Mouse (Mus musculus): ENCODE data around the gene Anxa7. TPM values are rescaled to one million over a fixed set of nuclear protein-coding genes. Genes with fewer than 3 reads are reported as not detected.

The Anxa7 gene
- polyA plus RNA-seq (2017; shearing (Covaris generic)), result 53.7 TPM

GRCm38 (mm10) chr14:20479291-20480194 lies at the start of gene Anxa7:
Anxa7 (minus strand) TSS chr14:20480133.

DNA sequence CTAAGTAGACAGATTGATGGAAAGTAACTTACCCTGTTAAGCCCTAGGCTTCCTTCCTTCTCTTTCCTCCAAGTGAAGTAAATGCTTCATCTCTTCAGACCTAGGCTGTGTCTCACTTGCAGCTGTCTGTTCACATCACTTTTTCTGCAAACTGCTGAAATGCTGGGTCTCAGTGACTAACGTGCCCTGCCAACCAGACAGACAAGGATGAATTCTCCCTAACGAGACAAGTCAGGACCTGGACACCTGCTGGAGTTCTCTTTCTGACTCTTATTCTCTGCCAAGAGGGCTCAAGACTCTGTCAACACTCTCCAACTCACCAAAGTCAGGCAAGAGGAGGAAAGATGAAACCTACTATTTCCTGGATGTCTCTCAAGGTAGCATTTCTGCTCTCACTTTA lies 16.7 kb upstream of the Anxa7 start, which contains the start of gene Mss51:
Gene Mss51, minus strand, starts transcription at position 299 of the 400 bp plus-strand sequence.

DNA sequence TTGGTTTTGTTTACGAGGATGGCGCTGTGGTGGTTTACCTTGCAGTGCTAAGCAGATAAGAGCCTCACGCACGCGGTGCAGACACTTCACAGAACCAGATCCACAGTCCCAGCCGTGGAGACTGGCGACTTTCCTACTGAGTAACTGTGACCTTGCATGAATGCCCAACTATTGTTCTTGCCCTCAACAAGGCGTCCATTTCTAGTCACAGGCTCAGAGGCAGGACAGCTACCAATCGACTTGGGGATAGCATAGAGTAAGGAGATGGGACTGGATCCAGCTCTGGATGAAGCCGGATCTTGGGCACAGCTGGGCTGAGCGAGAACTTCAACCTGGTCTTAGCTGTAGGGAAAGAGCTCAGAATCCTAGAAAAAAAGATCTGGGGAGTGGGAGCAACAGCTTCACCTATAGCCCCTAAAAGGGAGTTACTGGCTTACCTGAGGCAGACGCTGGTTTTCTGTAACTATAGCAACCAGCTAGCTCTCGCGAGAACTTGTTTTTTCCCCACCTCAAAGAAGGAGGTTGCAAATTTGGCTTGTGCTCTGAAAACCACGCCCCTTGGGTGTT lies 28.1 kb downstream of the Anxa7 start, which contains the start of gene Cfap70:
Gene Cfap70, minus strand, starts transcription at position 462 of the 567 bp plus-strand sequence.

Other genes starting within 250 kb of the Anxa7 start
- not detected for gene Kcnk16, start 210.9 kb downstream of the Anxa7 start, polyA plus RNA-seq (2017; shearing (Covaris generic))
- 20.0 TPM for gene Nudt13, start 185.4 kb downstream of the Anxa7 start, polyA plus RNA-seq (2017; shearing (Covaris generic))
- 72.8 TPM for gene Ecd, start 132.0 kb downstream of the Anxa7 start, polyA plus RNA-seq (2017; shearing (Covaris generic))
- gene Fam149b, start 132.0 kb downstream of the Anxa7 start, polyA plus RNA-seq (2017; shearing (Covaris generic)), result 74.8 TPM
- 142 TPM for gene Dnajc9, start 91.2 kb downstream of the Anxa7 start, polyA plus RNA-seq (2017; shearing (Covaris generic))
- gene Mrps16, start 86.5 kb downstream of the Anxa7 start, polyA plus RNA-seq (2017; shearing (Covaris generic)), result 104 TPM
- not detected for gene Cfap70, start 27.9 kb downstream of the Anxa7 start, polyA plus RNA-seq (2017; shearing (Covaris generic))
- gene Mss51, start 16.8 kb upstream of the Anxa7 start, polyA plus RNA-seq (2017; shearing (Covaris generic)), result 1.1 TPM
- gene Ppp3cb, start 66.4 kb upstream of the Anxa7 start, polyA plus RNA-seq (2017; shearing (Covaris generic)), result 13.9 TPM
- gene Usp54, start 160.9 kb upstream of the Anxa7 start, polyA plus RNA-seq (2017; shearing (Covaris generic)), result 3.7 TPM
- gene Myoz1, start 176.4 kb upstream of the Anxa7 start, polyA plus RNA-seq (2017; shearing (Covaris generic)), result not detected
- not detected for gene Synpo2l, start 188.2 kb upstream of the Anxa7 start, polyA plus RNA-seq (2017; shearing (Covaris generic))
- gene Sec24c, start 194.2 kb upstream of the Anxa7 start, polyA plus RNA-seq (2017; shearing (Covaris generic)), result 330 TPM
- gene Fut11, start 214.8 kb upstream of the Anxa7 start, polyA plus RNA-seq (2017; shearing (Covaris generic)), result 4.7 TPM
- 146 TPM for gene Chchd1, start 222.9 kb upstream of the Anxa7 start, polyA plus RNA-seq (2017; shearing (Covaris generic))
- gene Zswim8, start 227.4 kb upstream of the Anxa7 start, polyA plus RNA-seq (2017; shearing (Covaris generic)), result 17.0 TPM

All from CD4-positive, CD25-positive, alpha-beta regulatory T cell, adult 9 weeks (primary cell).